Mouse (Mus musculus) CH12.LX (cell line): Measurements from ENCODE around the gene Unkl.

ENCODE experiments used
- CHD1 ChIP-seq: IDR thresholded peaks from 2 replicates; pipeline ENCODE4 v1.6.1; 2012; ENCODE audit warnings: low read depth, low read length, improper control_type of control experiment, inconsistent platforms
- CTCF ChIP-seq, 2 experiments: IDR thresholded peaks in 1 of 2; conservative IDR thresholded peaks in 1 of 2; 2 replicates each; pipeline ENCODE4 v1.5.1; 2011 to 2012; ENCODE audit warnings: low read depth in 2 of 2, low read length in 2 of 2, improper control_type of control experiment in 1 of 2, inconsistent platforms in 1 of 2, mild to moderate bottlenecking in 1 of 2, moderate library complexity in 1 of 2
- E2F4 ChIP-seq: IDR thresholded peaks from 2 replicates; pipeline ENCODE4 v1.6.1; 2011; ENCODE audit warnings: low read depth, low read length, improper control_type of control experiment; ENCODE audit not compliant: insufficient replicate concordance
- ELF1 ChIP-seq: IDR thresholded peaks from 2 replicates; pipeline ENCODE4 v1.6.1; 2014; ENCODE audit warnings: low read depth, mild to moderate bottlenecking, inconsistent platforms, low read length, improper control_type of control experiment
- EP300 ChIP-seq: IDR thresholded peaks from 2 replicates; pipeline ENCODE4 v1.6.1; 2011; ENCODE audit warnings: low read length, improper control_type of control experiment
- HCFC1 ChIP-seq: IDR thresholded peaks from 2 replicates; pipeline ENCODE4 v1.6.1; 2012; ENCODE audit warnings: low read depth, mild to moderate bottlenecking, inconsistent platforms, low read length, improper control_type of control experiment
- MAX ChIP-seq: IDR thresholded peaks from 2 replicates; pipeline ENCODE4 v1.6.1; 2011; ENCODE audit warnings: low read length, improper control_type of control experiment
- MEF2A ChIP-seq: IDR thresholded peaks from 2 replicates; pipeline ENCODE4 v1.6.1; 2014; ENCODE audit warnings: low read depth, mild to moderate bottlenecking, inconsistent platforms, low read length, improper control_type of control experiment, borderline replicate concordance
- POLR2A ChIP-seq: IDR thresholded peaks from 2 replicates; pipeline ENCODE4 v1.6.1; 2011; ENCODE audit warnings: low read depth, mild to moderate bottlenecking, improper control_type of control experiment, low read length
- RCOR1 ChIP-seq: conservative IDR thresholded peaks from 2 replicates; pipeline ENCODE4 v1.6.1; 2012; ENCODE audit warnings: low read depth, mild to moderate bottlenecking, inconsistent platforms, low read length, improper control_type of control experiment
- USF1 ChIP-seq: IDR thresholded peaks from 2 replicates; pipeline ENCODE4 v1.6.1; 2014; ENCODE audit warnings: low read depth, mild to moderate bottlenecking, inconsistent platforms, low read length, improper control_type of control experiment
- ZMIZ1 ChIP-seq: IDR thresholded peaks from 2 replicates; pipeline ENCODE4 v1.6.1; 2012; ENCODE audit warnings: low read depth, mild to moderate bottlenecking, inconsistent platforms, low read length, improper control_type of control experiment
- ZNF384 ChIP-seq: IDR thresholded peaks from 2 replicates; pipeline ENCODE4 v1.6.1; 2012; ENCODE audit warnings: low read depth, low read length, improper control_type of control experiment, inconsistent platforms

DNA sequence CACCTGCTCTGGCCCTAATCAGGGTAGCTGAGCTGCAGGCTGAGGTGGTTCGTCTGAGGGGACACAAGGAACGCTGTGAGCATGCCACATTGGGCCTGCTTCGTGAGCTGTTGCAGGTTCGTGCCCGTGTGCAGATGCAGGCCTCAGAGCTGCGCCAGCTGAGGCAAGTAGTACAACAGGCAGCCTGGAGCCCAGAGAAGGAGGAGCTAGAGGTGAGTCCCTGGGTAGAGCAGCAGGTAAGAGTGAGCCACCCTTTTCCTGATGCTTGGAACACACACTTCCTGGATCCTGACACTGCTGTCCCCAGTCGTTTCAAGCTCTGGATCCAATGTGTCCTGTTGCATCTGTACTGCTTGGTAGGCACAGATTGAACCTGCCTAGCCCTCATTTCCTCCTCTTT is 24.8 kb upstream of the Unkl start:
- no peak for TF ChIP-seq ZMIZ1
- no peak for TF ChIP-seq ZNF384
- no peak for TF ChIP-seq CTCF (conservative IDR thresholded peaks at IDR 0.05 in 1 of 2, IDR thresholded peaks at IDR 0.05 in 1 of 2; ENCODE audit: low read depth in 2 of 2, low read length in 2 of 2)
- no peak for TF ChIP-seq ELF1
- TF ChIP-seq POLR2A = no peak
- TF ChIP-seq E2F4 = no peak
- TF ChIP-seq MEF2A = no peak
- TF ChIP-seq RCOR1 = no peak
- no peak for TF ChIP-seq MAX
- TF ChIP-seq CHD1 = no peak
- TF ChIP-seq EP300 = no peak
- TF ChIP-seq HCFC1 = no peak
- TF ChIP-seq USF1 = no peak
